Mouse (Mus musculus) megakaryocyte-erythroid progenitor cell, adult 5-6 weeks (primary cell): ENCODE data around the gene Sgcd. TPM values are rescaled to one million over a fixed set of nuclear protein-coding genes. Genes with fewer than 3 reads are reported as not detected.

Source experiments
- ATAC-seq: replicated peaks from 2 replicates; pipeline ENCODE4 v1.8.0; 2016; ENCODE audit warnings: mild to moderate bottlenecking, inconsistent platforms; ENCODE audit not compliant: severe bottlenecking, poor library complexity, low FRiP score, low TSS enrichment
- total RNA-seq, 2 experiments: library from RNA; stranded (forward) in 1 of 2; stranded (reverse) in 1 of 2; fragments of 200-1000, 215-1000 nt in 1 of 2; fragments of >200 nt in 1 of 2; fragmentation: Nextera tagmentation in 1 of 2; gene quantifications; 2 replicates each; pipeline ENCODE4 v1.2.3; 2014 to 2017

Sgcd gene
- total RNA-seq, 2 experiments from 2014 or later: not detected

DNA sequence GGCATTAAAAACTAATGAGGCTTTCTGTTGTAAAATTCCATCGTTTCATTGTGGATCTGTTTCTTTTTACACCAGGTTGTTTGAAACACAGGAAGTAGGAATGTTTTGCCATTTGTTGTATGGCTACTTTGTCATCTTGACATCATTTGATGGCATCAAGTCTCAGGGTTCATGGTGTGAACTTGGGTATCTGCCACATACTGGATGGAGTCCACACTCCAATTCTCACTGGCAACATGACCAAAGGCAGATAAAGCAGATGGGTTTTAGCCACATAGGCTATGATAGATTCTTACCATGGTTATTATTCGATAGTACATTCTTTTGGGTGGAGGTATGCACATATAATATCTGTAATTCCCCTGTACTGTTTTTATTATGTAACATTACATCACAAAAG is 1106.3 kb downstream of the Sgcd start:
- ATAC-seq: no peak

DNA sequence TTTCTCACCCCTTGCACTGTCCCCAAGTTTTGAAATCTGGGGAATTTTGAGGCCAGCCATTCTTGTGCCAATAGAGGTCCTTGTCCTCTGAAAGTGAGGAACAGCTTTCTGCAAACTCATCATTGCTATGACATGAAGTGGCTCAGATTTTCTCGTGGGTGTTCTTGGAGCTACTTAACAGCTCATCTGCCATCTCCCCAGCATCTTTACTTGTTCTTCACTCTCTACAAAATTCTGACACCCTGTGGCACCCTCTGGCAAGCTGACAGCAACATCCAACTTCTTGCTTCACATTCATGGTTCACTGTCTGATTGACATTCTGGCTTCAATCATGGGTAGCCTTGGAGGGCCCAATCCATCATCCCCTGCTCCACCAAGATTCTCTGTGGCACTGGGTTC is 1113.0 kb downstream of the Sgcd start:
- ATAC-seq: no peak

DNA sequence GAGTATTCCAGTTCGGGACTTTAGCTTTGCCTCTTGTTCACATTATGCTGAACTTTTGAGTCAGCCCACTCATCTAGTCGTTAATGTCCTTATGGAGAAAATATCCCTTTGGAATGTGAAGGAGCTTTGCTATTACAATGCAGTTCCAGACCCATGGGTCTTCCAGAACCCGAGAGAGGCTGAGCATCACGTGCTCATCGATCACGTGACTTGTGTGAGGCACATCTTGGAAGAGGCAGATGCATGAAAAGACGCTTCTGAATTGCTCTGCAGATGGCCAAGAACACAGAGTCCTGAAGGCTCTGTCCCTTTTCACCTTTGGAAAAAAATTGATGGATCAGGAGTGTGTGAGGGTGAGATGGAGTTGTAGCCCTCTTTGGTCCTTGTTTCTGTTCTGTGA is 1120.2 kb downstream of the Sgcd start:
- ATAC-seq: no peak

DNA sequence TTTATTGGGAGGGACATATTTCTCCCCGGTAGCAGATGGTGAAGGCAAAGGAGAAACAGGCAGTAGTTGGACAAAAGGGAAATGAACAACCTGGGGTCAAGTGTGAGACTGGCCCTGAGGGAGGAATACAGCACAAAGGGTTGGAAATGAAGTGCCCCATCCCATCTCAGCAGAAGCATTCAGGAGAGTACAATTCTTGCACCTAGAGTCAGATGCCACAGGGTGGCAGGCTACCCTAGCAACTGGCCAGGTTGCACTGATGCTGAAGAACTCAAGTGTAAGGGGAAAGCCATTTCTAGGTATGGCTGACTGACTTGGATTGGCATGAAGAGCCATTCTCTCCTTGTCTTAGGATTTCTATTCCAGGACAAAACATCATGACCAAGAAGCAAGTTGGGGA is 1124.0 kb downstream of the Sgcd start:
- no peak for ATAC-seq

DNA sequence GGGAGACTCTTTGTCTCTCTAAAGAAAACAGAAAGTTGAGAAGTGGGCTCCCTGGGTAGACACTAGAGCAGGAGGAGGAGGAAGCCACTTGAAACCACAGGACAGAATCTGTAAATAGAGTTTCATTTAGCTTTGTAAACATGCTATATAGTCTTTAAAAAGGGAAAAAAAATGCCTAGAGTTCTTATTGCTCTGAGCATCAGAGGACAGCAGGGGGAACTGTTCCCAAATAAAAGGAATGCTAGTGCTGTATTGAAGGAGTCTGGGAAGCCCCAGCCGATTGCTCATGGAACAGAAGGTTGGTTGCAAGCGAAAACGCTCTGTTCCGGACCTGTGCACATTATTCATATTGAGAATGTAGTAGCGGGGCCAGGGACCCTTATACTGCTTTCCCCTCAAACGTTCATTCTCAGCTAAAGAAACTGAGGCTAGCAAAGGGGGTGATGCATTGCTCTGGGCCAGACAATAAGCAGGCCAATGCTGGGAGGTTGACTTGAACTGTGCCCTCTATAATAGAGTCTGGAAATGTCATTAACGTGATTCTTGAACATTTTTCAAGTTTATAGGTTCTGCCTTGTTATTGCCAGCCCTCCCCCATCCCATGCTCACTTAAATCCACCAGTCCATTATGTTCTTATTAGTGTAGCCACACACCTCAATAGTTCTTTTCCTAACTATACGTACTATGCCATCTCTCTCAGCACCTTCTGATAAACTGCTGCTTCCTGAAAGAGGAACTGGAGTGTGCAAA is 1140.4 kb downstream of the Sgcd start:
- ATAC-seq: no peak

DNA sequence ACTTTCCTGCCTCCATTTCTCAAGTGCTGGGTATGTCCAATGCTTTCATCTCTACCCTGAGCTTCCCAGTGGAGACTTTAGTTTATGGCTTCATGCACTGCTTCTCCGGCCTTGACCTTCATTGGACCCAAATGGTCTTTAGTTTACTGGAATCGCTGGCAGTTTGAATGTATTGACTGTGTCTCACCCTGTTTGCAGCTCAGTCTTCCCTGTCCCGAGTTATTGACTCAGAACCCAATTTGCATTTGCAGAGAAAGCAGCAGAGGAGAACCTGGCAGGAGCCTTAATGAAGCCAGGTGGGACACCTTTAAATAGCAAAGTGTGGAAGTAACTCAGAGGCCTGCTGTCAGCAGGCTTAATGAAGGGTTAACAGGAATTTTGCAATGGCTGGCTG is 1140.9 kb downstream of the Sgcd start:
- no peak for ATAC-seq

DNA sequence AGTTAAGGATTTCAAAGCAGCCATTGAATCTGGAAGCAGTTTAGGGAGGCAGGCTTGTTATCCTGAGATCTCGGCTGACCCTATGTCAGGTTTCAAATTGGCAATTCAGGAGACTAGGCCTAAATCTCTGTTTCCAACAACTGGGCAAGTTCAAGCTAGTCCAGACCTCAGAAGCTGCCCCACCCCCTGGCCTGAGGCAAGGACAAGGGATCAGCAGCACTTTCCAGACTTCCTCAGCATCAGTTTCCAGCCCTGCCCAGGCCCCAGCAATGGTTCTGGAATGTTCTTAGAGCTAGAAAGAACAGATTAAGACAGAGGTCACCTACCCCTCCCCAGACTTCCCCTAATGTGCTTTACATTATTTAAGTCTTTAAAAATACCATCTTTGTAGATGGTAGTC is 1142.1 kb downstream of the Sgcd start:
- ATAC-seq: no peak
